In genomic region chr4:133700905-133701368, GRCm38 (mm10) we compare ENCODE assay signal across 7 mouse cellular contexts. TPM values are rescaled to one million over a fixed set of nuclear protein-coding genes. Genes with fewer than 3 reads are reported as not detected.
DNase-seq lines count a peak whose midpoint lies in the region; ATAC-seq and TF ChIP-seq lines count a peak whose summit lies in the region.

No protein-coding gene starts in this region.

- no peak for DNase-seq in neural tube, embryonic 10.5 days (ENCODE audit: extremely low spot score, low spot score)
- DNase-seq in embryonic facial prominence, embryonic 14.5 days (ENCODE audit: low spot score): peak; percentile 19
- peak; percentile 95 for DNase-seq in heart, postnatal 0 days (ENCODE audit: low spot score)
- peak; percentile 59 to 74 for DNase-seq in left cerebral cortex, postnatal 10 days (ENCODE audit: extremely low spot score in 1 of 2, low spot score in 2 of 2)
- peak; percentile 49 to 59 for DNase-seq in right cerebral cortex, adult 2 months (ENCODE audit: low spot score in 2 of 2)
- DNase-seq in spleen, postnatal 14 days (ENCODE audit: low spot score in 2 of 2): no peak

- peak; percentile 90 for TF ChIP-seq EP300 in heart, postnatal 0 days (IDR thresholded peaks at IDR 0.05; ENCODE audit: low read depth)

- H3K36me3 ChIP-seq in neural tube, embryonic 13.5 days: peaks cover 46% of the 10 kb centered on the region
- peaks cover 78% of the 10 kb centered on the region for H3K36me3 ChIP-seq in embryonic facial prominence, embryonic 14.5 days (ENCODE audit: control insufficient read depth, insufficient read depth, low read length)
- H3K36me3 ChIP-seq in heart, postnatal 0 days (replicated peaks; ENCODE audit: control insufficient read depth, insufficient read depth, low read length): peaks cover 40% of the 10 kb centered on the region

- H3K4me3 ChIP-seq in neural tube, embryonic 13.5 days: no peak overlapping the region
- no peak overlapping the region for H3K4me3 ChIP-seq in embryonic facial prominence, embryonic 14.5 days (ENCODE audit: low read depth, low read length)
- H3K4me3 ChIP-seq in heart, postnatal 0 days (ENCODE audit: low read depth, low read length): 0 out of 2 replicates have a peak overlapping the region, but pooled peaks have one; percentile 4

- 0 out of 2 replicates have a peak, but pooled peaks have one; percentile 43 for ATAC-seq in neural tube, embryonic 13.5 days (ENCODE audit: low read depth)
- peak; percentile 27; the same call in 1 of the 2 replicates for ATAC-seq in embryonic facial prominence, embryonic 14.5 days (ENCODE audit: low read depth)
- ATAC-seq in heart, postnatal 0 days (ENCODE audit: insufficient read depth, low read depth): peak; percentile 99

- intact Hi-C loops in left cerebral cortex, postnatal 10 days (cut with DNase I): no loop called here

- H3K27ac ChIP-seq in neural tube, embryonic 13.5 days (replicated peaks): peak overlapping the region; percentile 43
- peak overlapping the region; percentile 4; the same call in 1 of the 2 replicates for H3K27ac ChIP-seq in embryonic facial prominence, embryonic 14.5 days (replicated peaks; ENCODE audit: low read depth, low read length)
- peak overlapping the region; percentile 83 for H3K27ac ChIP-seq in heart, postnatal 0 days (ENCODE audit: low read depth)

- H3K9me3 ChIP-seq in neural tube, embryonic 13.5 days: no peaks in the 10 kb centered on the region
- H3K9me3 ChIP-seq in embryonic facial prominence, embryonic 14.5 days (ENCODE audit: control insufficient read depth, low read length): no peaks in the 10 kb centered on the region
- no peaks in the 10 kb centered on the region for H3K9me3 ChIP-seq in heart, postnatal 0 days (replicated peaks; ENCODE audit: control insufficient read depth, low read length)

- peaks cover 26% of the 10 kb centered on the region for H3K4me1 ChIP-seq in neural tube, embryonic 13.5 days (replicated peaks)
- no peaks in the 10 kb centered on the region for H3K4me1 ChIP-seq in embryonic facial prominence, embryonic 14.5 days (ENCODE audit: control insufficient read depth, insufficient read depth, low read length)
- peaks cover 45% of the 10 kb centered on the region for H3K4me1 ChIP-seq in heart, postnatal 0 days (ENCODE audit: control insufficient read depth, insufficient read depth)

- WGBS in neural tube, embryonic 13.5 days: 66% methylated on average over 11 of the region's 11 CpGs
- 64% methylated on average over 11 of the region's 11 CpGs for WGBS in embryonic facial prominence, embryonic 14.5 days
- 19% methylated on average over 11 of the region's 11 CpGs for WGBS in heart, postnatal 0 days

- no peak overlapping the region for H3K9ac ChIP-seq in neural tube, embryonic 13.5 days
- no peak overlapping the region for H3K9ac ChIP-seq in embryonic facial prominence, embryonic 14.5 days (ENCODE audit: low read depth, low read length)
- no peak overlapping the region for H3K9ac ChIP-seq in heart, postnatal 0 days (replicated peaks; ENCODE audit: low read depth, low read length)

- no peak for TF ChIP-seq CTCF in heart, postnatal 0 days (IDR thresholded peaks at IDR 0.05; ENCODE audit: low read depth)

- H3K27me3 ChIP-seq in neural tube, embryonic 13.5 days: no peaks in the 10 kb centered on the region
- no peaks in the 10 kb centered on the region for H3K27me3 ChIP-seq in embryonic facial prominence, embryonic 14.5 days (replicated peaks; ENCODE audit: control insufficient read depth, insufficient read depth, low read length)
- no peaks in the 10 kb centered on the region for H3K27me3 ChIP-seq in heart, postnatal 0 days (ENCODE audit: control insufficient read depth, insufficient read depth, low read length)

- H3K4me2 ChIP-seq in neural tube, embryonic 13.5 days: no peak overlapping the region
- H3K4me2 ChIP-seq in embryonic facial prominence, embryonic 14.5 days (ENCODE audit: low read depth, low read length): no peak overlapping the region
- peak overlapping the region; percentile 45 for H3K4me2 ChIP-seq in heart, postnatal 0 days (ENCODE audit: low read depth, low read length)

RNA-seq across cellular contexts. Expression of gene Pigv, which starts 28.5 kb away (rescaled TPM):
- polyA plus RNA-seq in neural tube, embryonic 13.5 days (2015; fragmentation: Nextera tagmentation; extraction: Ambion mirVana): 12.3 and 14.2 TPM in 2 replicates
- polyA plus RNA-seq in embryonic facial prominence, embryonic 14.5 days (2014; fragmentation: Nextera tagmentation; extraction: Ambion mirVana): 8.4 and 11.3 TPM in 2 replicates
- total RNA-seq in heart, postnatal 0 days (2014; rRNA removed; ENCODE audit: low replicate concordance): 8.7 and 13.7 TPM in 2 replicates
- polyA plus RNA-seq in heart, postnatal 0 days (2015; fragmentation: Nextera tagmentation; extraction: Ambion mirVana): 12.9 and 13.5 TPM in 2 replicates
- total RNA-seq in left cerebral cortex, postnatal 10 days (2021): 10 to 100 TPM in 1 of 2 experiments, 1 to 10 TPM in 1; 8.8 to 10.1 TPM

RNA-seq across cellular contexts. Expression of gene Zdhhc18, which starts 51.0 kb away (rescaled TPM):
- 2.8 and 4.3 TPM in 2 replicates for polyA plus RNA-seq in neural tube, embryonic 13.5 days (2015; fragmentation: Nextera tagmentation; extraction: Ambion mirVana)
- 2.1 and 3.7 TPM in 2 replicates for polyA plus RNA-seq in embryonic facial prominence, embryonic 14.5 days (2014; fragmentation: Nextera tagmentation; extraction: Ambion mirVana)
- 11.4 and 21.8 TPM in 2 replicates for total RNA-seq in heart, postnatal 0 days (2014; rRNA removed; ENCODE audit: low replicate concordance)
- 1.7 and 2.3 TPM in 2 replicates for polyA plus RNA-seq in heart, postnatal 0 days (2015; fragmentation: Nextera tagmentation; extraction: Ambion mirVana)
- total RNA-seq in left cerebral cortex, postnatal 10 days (2021): 10 to 100 TPM; 31.8 to 34.1 TPM

RNA-seq across cellular contexts. Expression of gene Arid1a, which starts 55.6 kb away (rescaled TPM):
- polyA plus RNA-seq in neural tube, embryonic 13.5 days (2015; fragmentation: Nextera tagmentation; extraction: Ambion mirVana): 31.8 and 37.3 TPM in 2 replicates
- polyA plus RNA-seq in embryonic facial prominence, embryonic 14.5 days (2014; fragmentation: Nextera tagmentation; extraction: Ambion mirVana): 29.1 and 29.6 TPM in 2 replicates
- 27.9 and 33.3 TPM in 2 replicates for total RNA-seq in heart, postnatal 0 days (2014; rRNA removed; ENCODE audit: low replicate concordance)
- 9.7 and 10.1 TPM in 2 replicates for polyA plus RNA-seq in heart, postnatal 0 days (2015; fragmentation: Nextera tagmentation; extraction: Ambion mirVana)
- 10 to 100 TPM; 76.0 to 76.8 TPM for total RNA-seq in left cerebral cortex, postnatal 10 days (2021)

Comparison
In these comparisons a context has a peak if more than half of its experiments do, and no peak if none do; other contexts are left out.
1. ATAC-seq: peak in every context shown above with its lines; median percentile 99 in heart, postnatal 0 days; 43 in neural tube, embryonic 13.5 days; 27 in embryonic facial prominence, embryonic 14.5 days.
2. H3K27ac ChIP-seq: peak in every context shown above with its lines; median percentile 83 in heart, postnatal 0 days; 43 in neural tube, embryonic 13.5 days; 4 in embryonic facial prominence, embryonic 14.5 days.
3. DNase-seq: peak in embryonic facial prominence, embryonic 14.5 days (single experiment), heart, postnatal 0 days (single experiment), left cerebral cortex, postnatal 10 days (2 of 2) and right cerebral cortex, adult 2 months (2 of 2); none in neural tube, embryonic 10.5 days (single experiment) and spleen, postnatal 14 days (0 of 2).